ENCODE assay signal across 16 mouse cellular contexts in genomic region chr14:62417501-62417900, GRCm38 (mm10). TPM values are rescaled to one million over a fixed set of nuclear protein-coding genes. Genes with fewer than 3 reads are reported as not detected.
DNase-seq lines count a peak whose midpoint lies in the region; ATAC-seq and TF ChIP-seq lines count a peak whose summit lies in the region.
"Had no signal": no experiment of that assay in that cellular context is flagged by ENCODE, and none has a peak within 500 bp of the region (broad histone marks: within the 10 kb centered on the region; RNA-seq: fewer than 3 reads in every experiment).

No protein-coding gene starts in this region.

- no peaks in the 10 kb centered on the region for H3K9me3 ChIP-seq in heart, embryonic 15.5 days (replicated peaks)
- no peaks in the 10 kb centered on the region for H3K9me3 ChIP-seq in neural tube, embryonic 13.5 days
- no peaks in the 10 kb centered on the region for H3K9me3 ChIP-seq in neural tube, embryonic 15.5 days (replicated peaks)
- no peaks in the 10 kb centered on the region for H3K9me3 ChIP-seq in hindbrain, postnatal 0 days (ENCODE audit: low read length)
- H3K9me3 ChIP-seq: limb, embryonic 12.5 days; liver, embryonic 15.5 days had no signal

- no peaks in the 10 kb centered on the region for H3K27me3 ChIP-seq in heart, embryonic 15.5 days
- H3K27me3 ChIP-seq in neural tube, embryonic 13.5 days, result no peaks in the 10 kb centered on the region
- H3K27me3 ChIP-seq in neural tube, embryonic 15.5 days (replicated peaks), result no peaks in the 10 kb centered on the region
- no peaks in the 10 kb centered on the region for H3K27me3 ChIP-seq in hindbrain, postnatal 0 days (ENCODE audit: insufficient read depth, low read length)
- H3K27me3 ChIP-seq: limb, embryonic 12.5 days; liver, embryonic 15.5 days had no signal

- 0 out of 2 replicates have a peak overlapping the region, but pooled peaks have one; percentile 56 for H3K27ac ChIP-seq in heart, embryonic 15.5 days
- peak overlapping the region; percentile 57 for H3K27ac ChIP-seq in neural tube, embryonic 13.5 days (replicated peaks)
- H3K27ac ChIP-seq in neural tube, embryonic 15.5 days (replicated peaks), result no peak overlapping the region
- peak overlapping the region; percentile 60; the same call in 1 of the 2 replicates for H3K27ac ChIP-seq in hindbrain, postnatal 0 days
- H3K27ac ChIP-seq: limb, embryonic 12.5 days; liver, embryonic 15.5 days had no signal

- TF ChIP-seq CTCF in hindbrain, postnatal 0 days (IDR thresholded peaks at IDR 0.05; ENCODE audit: low read depth), result no peak

- H3K36me3 ChIP-seq in heart, embryonic 15.5 days, result no peaks in the 10 kb centered on the region
- no peaks in the 10 kb centered on the region for H3K36me3 ChIP-seq in neural tube, embryonic 13.5 days
- H3K36me3 ChIP-seq in neural tube, embryonic 15.5 days, result no peaks in the 10 kb centered on the region
- no peaks in the 10 kb centered on the region for H3K36me3 ChIP-seq in hindbrain, postnatal 0 days (ENCODE audit: insufficient read depth, low read length)
- H3K36me3 ChIP-seq: limb, embryonic 12.5 days; liver, embryonic 15.5 days had no signal

- H3K4me1 ChIP-seq in heart, embryonic 15.5 days (replicated peaks), result peaks cover 16% of the 10 kb centered on the region
- H3K4me1 ChIP-seq in neural tube, embryonic 13.5 days (replicated peaks), result peaks cover 29% of the 10 kb centered on the region
- peaks cover 17% of the 10 kb centered on the region for H3K4me1 ChIP-seq in neural tube, embryonic 15.5 days
- H3K4me1 ChIP-seq in hindbrain, postnatal 0 days (ENCODE audit: insufficient read depth, low read length), result peaks cover 14% of the 10 kb centered on the region
- H3K4me1 ChIP-seq: liver, embryonic 15.5 days had no signal

- DNase-seq in heart, adult 18-20 months, result no peak
- DNase-seq in hindbrain, postnatal 0 days (ENCODE audit: low spot score), result no peak
- no peak for DNase-seq in lung, postnatal 25 days (ENCODE audit: low spot score)
- DNase-seq in cerebellum, adult 11-12 months, result no peak
- DNase-seq: kidney, adult 18-20 months; kidney, postnatal 25 days; thymus, adult 2 months had no signal

- WGBS in heart, embryonic 15.5 days, result 81% methylated on average over 3 of the region's 3 CpGs
- 88% methylated on average over 3 of the region's 3 CpGs for WGBS in neural tube, embryonic 13.5 days
- WGBS in neural tube, embryonic 15.5 days, result 89% methylated on average over 3 of the region's 3 CpGs
- 57% methylated on average over 3 of the region's 3 CpGs for WGBS in hindbrain, postnatal 0 days

- H3K4me3 ChIP-seq in heart, embryonic 15.5 days, result no peak overlapping the region
- H3K4me3 ChIP-seq in neural tube, embryonic 13.5 days, result no peak overlapping the region
- H3K4me3 ChIP-seq in neural tube, embryonic 15.5 days (replicated peaks), result no peak overlapping the region
- no peak overlapping the region for H3K4me3 ChIP-seq in hindbrain, postnatal 0 days (ENCODE audit: low read length)
- H3K4me3 ChIP-seq: limb, embryonic 12.5 days; liver, embryonic 15.5 days had no signal

- H3K4me2 ChIP-seq in heart, embryonic 15.5 days, result no peak overlapping the region
- no peak overlapping the region for H3K4me2 ChIP-seq in neural tube, embryonic 13.5 days
- no peak overlapping the region for H3K4me2 ChIP-seq in neural tube, embryonic 15.5 days
- no peak overlapping the region for H3K4me2 ChIP-seq in hindbrain, postnatal 0 days (ENCODE audit: low read depth, low read length)
- H3K4me2 ChIP-seq: limb, embryonic 12.5 days; liver, embryonic 15.5 days had no signal

- no peak for ATAC-seq in heart, embryonic 15.5 days (replicated peaks; ENCODE audit: insufficient number of reproducible peaks, insufficient read depth, low FRiP score, low read depth)
- ATAC-seq in neural tube, embryonic 13.5 days (ENCODE audit: low read depth), result no peak
- no peak for ATAC-seq in neural tube, embryonic 15.5 days (ENCODE audit: low FRiP score)
- no peak for ATAC-seq in hindbrain, postnatal 0 days
- ATAC-seq: CD4-positive, CD25-positive, alpha-beta regulatory T cell, adult 4 months had no signal

- no peak overlapping the region for H3K9ac ChIP-seq in heart, embryonic 15.5 days
- H3K9ac ChIP-seq in neural tube, embryonic 13.5 days, result no peak overlapping the region
- H3K9ac ChIP-seq in neural tube, embryonic 15.5 days (replicated peaks), result no peak overlapping the region
- no peak overlapping the region for H3K9ac ChIP-seq in hindbrain, postnatal 0 days (replicated peaks; ENCODE audit: low read length)
- H3K9ac ChIP-seq: limb, embryonic 12.5 days; liver, embryonic 15.5 days had no signal

RNA-seq across cellular contexts. Expression of gene Gucy1b2, which starts 38.6 kb away (rescaled TPM):
- 0.21 and 0.28 TPM in 2 replicates for polyA plus RNA-seq in heart, embryonic 15.5 days (2015; fragmentation: Nextera tagmentation; extraction: Ambion mirVana)
- under 1 TPM in 1 of 2 experiments, not detected in 1; 0.15 TPM for total RNA-seq in heart, adult 18-20 months (2021)
- 0.25 and 0.32 TPM in 2 replicates for polyA plus RNA-seq in neural tube, embryonic 13.5 days (2015; fragmentation: Nextera tagmentation; extraction: Ambion mirVana)
- polyA plus RNA-seq in neural tube, embryonic 15.5 days (2015; fragmentation: Nextera tagmentation; extraction: Ambion mirVana), result 0.26 and 0.38 TPM in 2 replicates
- total RNA-seq in hindbrain, postnatal 0 days (2014; rRNA removed), result 0.83 and 2.2 TPM in 2 replicates
- polyA plus RNA-seq in hindbrain, postnatal 0 days (2015; fragmentation: Nextera tagmentation; extraction: Ambion mirVana), result 0.80 and 0.83 TPM in 2 replicates
- total RNA-seq: granulocyte monocyte progenitor cell, adult 5-6 weeks; hematopoietic stem cell, adult 5-6 weeks; MEL had no signal
- polyA plus RNA-seq: CD4-positive, CD25-positive, alpha-beta regulatory T cell, adult 4 months; liver, embryonic 15.5 days had no signal
